Mouse (Mus musculus) lung, postnatal 36 days (tissue): ENCODE results near the gene Epb42.
"Not testable (repeated sequence)": the region's sequence is repeated elsewhere in the genome, so short reads cannot be mapped to it uniquely, and the experiment has no call there.

Experiments used
- DNase-seq: peaks from one replicate; pipeline ENCODE4 v3.0.0; 2022; ENCODE audit warnings: mixed read lengths

Epb42 gene

DNA sequence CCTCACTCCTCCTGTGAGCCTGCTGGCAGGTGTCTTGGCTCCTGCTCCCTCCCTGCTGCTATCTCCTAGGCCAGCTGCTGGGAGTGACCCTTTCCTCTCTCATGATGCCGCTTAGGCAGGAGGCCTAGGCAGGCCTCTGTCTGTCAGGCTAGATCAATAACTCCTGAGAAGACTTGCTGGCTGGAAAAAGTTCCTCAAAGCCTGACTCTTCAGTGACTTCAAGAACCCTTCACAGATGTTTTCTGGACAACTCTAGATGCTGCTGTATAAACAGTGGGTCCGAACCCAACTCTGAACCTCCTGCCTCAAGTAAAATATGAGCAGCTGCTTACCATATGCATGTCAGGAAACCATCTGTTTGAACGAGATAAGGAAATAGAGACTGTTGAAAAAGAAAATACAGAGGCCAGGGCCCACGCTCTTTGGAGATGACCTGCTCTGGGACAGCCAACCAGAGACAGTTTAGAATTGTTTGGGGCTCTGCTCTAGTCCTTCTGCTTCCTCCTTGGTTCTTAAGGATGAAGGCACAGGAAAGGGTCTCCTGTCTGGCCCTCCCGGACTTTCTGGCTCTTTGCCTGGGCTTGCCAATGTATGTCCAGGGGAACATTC, at the start of gene Epb42:
Epb42 (minus strand) TSS at position 340 of the 609 bp plus-strand sequence.
- no peak for DNase-seq

DNA sequence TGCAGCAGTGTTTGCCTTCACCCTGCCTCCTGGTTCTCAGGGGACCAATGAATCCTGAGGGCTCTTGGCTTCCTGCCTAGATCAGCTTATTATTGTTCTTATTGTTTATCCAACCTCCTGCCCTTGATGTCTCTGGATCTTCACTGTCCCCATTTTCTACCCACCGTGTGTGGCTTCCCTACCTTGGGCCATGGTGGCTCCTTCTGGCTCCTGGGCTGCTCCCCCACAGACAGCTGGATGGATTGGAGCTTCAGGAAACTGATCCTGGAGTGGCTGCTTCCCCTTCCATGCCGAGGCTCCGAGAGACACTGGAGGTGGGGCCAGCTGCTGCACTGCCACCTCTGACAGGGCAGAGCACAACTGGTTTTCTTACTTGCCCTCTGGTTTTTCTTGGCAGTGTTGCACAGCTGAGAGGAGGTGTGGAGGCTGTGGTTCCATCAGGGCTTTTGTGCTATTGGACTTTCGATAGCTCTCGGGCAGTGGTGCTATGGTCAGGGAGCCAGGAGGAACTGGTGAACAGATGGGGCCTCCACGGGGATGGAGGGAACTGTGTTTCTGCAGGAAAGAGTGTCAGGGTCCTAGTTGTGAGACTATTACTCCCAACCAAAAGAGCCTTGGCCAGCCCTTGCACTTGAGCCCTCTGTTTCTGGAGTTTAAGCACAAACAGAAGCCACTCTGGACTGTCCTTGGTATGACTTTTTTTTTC, 48.8 kb upstream of the Epb42 start, which contains the start of gene Tgm5:
Tgm5 (minus strand) TSS at position 362 of the 706 bp plus-strand sequence.
- no peak for DNase-seq

DNA sequence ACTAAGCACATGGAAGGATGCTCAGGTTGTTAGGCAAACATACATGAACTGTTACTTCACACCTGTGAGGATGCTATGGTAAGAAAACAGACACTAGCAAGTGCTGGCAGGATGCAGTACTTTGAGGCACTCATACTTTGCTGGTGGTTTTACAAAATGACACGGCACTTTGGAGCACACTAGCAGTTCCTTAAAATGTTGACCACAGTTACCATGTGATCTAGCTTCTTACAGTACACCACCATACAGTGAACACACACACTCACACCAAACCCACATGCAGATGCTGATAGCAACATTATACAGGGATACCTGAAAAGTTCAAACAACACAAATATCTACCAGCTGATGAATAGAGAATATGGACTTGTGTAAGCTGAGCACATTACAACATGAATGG, 45.8 kb upstream of the Epb42 start:
- no peak for DNase-seq

DNA sequence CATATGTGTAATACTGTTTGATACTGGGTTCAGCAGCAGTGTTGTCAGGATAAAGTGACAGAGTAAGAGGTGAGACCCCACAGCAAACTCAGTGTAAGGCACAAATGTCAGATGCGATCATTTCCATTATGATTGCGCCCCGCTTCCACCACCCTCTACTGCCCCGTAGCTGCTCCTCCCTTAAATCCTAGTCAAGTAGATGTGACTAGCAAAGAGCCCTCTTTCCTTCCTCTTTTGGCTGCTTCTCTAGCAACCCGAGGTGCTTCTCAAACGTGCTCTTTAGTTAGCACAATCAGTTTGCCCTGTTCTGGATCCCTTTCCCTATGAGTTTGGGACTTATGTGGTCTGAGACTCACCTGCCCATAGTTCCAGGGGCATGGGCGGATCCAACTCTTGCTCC, 37.9 kb upstream of the Epb42 start:
- DNase-seq = no peak

DNA sequence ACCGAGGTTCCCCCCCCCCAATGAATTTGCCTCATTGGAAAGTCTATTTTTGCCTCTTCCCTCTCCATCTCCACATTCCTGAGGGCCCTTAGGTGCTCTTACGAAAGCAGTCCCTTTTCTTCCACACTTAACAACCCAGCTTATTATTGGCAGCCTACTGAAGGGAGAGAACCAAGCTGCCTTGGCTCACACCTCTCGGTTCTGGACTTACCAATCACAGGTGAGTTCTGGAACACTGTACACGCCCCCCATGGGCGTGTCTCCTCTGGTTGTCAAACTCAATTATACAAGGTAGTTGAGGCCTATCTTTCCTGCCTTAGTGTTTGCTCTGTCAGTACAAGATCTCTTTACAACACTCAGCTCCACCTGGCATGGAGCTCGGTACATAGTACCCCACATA, 35.0 kb upstream of the Epb42 start:
- peak; percentile 92 for DNase-seq

DNA sequence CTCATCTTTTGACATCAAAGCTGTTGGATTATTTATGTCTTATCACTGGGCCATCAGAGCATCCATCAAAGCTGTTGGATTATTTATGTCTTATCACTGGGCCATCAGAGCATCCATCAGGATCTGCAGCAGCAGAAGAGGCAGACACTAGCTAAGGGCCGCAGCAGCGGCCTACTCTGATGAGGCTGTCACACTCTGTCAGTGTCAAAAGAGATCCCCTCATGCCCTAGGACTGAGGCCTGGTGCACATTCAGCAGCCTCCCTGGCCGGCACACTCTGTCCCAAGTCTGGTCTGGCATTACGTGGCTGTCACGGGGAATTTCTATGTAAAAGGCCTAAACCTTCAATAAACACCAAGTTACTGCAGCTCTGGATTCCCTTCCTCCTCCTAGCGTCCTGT, 32.6 kb upstream of the Epb42 start:
- no peak for DNase-seq

DNA sequence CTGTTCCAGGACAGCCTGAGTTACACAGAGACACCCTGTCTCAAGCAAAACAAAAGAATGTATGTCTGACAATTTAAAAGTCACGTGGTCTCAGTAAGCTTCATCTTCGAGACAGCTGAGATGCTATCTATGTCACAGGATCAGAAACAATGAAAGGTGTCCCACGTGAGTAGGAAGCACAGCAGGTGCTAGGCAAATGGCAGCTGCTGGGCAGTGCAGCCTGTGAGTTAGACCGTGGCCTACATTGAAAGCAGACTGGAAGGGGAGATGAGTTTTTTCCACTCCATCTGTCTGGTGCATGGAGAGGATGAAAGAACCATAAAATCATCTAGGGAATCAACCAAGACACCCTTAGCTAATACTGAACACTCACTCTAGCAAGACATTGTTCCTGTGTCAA, 30.2 kb upstream of the Epb42 start:
- no peak for DNase-seq

DNA sequence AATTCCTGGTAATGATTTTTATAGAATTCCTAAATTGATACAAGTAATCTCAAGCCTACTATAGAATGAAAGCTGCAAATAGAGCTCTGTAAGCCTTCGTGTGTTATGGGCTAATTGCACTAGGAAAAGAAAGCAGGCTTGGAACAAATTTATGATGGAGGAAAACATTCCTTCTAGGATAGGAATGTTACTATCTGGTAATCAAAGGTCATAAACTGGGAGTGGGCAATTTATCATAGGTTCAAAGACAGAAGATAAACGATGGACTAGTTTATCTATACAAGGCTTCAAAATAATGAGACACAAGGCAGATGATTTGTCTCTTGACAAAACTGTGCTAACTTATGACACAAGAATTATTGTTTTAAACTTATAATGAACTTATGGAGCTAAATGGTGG, 24.4 kb upstream of the Epb42 start:
- DNase-seq = no peak

DNA sequence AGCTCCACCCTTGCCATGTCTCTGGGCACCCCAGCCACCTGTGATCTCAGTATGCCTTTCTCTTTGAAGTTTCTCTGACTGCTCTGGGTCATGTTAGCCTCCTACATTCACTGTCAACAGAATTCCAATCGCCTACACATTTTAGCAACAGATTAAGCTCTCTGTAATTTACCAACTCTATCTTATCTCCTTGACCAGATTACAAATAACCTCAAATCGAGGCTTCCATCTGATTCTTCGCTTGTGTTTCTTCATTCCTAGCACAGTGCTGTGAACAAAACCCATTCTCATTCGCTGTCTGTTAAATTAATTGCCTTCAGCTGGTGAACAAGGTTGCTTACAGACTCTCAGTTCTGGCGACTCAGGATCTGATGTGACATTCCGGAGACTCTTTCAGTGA, 21.1 kb upstream of the Epb42 start:
- DNase-seq = no peak

DNA sequence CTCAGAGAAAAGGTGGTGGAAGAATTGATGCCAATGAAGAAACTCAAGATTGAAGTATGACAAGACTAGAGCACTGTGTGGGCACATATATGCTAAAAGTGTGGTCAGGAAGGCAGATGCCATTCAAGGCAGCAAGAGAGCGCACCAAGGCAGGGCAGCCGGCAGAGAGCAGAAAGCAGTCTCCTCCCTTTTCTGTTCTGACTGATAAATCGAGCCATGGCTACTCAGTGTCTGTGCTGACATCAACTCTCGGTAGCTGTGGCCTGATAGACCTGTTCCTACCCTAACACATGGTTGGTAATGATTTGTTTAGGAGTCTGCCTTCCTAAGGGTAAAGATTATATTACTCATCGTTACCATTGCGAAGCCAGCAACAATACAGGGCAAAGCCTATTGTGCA, 19.0 kb upstream of the Epb42 start:
- no peak for DNase-seq

DNA sequence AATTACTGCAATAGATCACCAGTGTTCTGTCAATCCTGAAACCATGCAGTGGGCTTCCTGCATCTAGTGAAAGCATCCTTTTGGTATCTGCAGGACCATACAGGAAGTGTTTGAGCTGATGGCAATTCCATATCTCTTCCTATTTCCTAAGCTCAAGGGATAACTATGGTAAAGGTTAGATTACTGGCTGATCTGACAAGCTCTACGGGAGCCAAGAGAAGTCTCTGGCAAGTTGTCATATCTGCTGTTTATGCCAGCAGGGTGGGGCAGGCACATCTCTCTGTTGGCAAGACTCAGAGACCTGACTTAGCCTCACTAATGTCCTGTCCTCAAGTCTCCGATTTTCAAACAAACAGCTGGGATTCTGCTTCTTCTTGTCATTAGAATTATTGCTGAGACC, 17.2 kb upstream of the Epb42 start:
- no peak for DNase-seq

DNA sequence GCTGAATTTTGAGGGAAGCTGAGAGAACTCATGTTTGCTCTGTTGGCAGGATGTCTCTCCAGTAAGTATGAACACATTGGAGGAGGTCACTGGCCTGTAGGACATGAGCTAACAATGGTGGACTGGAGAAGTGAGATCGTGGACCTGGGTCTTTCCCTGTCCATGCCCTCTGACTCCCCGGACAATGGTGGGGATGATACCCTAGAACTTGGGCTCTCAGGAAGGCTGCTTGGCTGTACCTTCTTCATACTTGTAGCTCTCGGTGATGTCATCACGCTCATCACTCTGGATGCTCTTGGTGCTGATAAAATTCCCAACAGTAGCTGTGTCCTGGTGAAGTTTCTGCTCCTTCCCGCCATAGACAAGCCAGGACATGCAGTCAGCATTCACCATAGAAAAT, 15.3 kb upstream of the Epb42 start:
- DNase-seq = no peak

DNA sequence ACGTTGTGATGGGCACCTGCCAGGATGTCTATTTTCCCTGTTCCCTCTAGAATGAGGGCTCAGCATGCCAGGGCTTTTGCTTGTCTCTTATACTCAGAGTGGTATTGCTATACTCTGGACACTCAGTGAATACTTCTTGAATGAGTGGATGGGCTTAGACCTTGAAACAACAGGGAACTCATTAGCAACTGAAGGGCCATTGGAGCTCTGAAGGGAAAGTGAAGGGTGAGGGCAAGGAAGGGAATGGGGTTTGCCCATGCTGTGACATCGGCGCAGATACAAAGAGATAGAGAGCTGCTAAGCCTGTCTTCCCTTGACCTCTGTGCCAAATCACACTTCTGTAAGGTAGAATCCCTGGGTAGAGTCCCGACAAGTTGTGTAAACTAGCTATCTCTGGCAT, 8.8 kb upstream of the Epb42 start:
- no peak for DNase-seq

DNA sequence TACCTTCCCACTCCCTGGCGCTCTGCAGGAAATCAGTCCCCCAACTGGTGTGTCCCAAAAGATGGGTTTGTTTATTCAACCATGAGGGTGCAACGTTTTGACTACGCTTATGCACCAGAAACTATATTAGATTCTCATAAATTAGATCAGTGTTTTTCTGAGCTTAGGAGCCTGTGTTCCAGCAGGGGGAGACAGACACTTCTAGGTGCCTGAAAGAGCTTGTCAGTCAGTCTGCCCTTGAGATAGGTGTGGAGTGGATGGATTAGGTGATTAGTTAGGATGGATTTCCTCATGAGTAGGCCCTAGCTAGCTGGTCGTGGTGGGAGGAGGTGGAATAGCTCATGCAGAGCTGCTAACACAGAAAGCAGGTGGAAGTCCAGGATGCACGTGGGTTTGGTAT, 4.2 kb upstream of the Epb42 start:
- peak; percentile 73 for DNase-seq

DNA sequence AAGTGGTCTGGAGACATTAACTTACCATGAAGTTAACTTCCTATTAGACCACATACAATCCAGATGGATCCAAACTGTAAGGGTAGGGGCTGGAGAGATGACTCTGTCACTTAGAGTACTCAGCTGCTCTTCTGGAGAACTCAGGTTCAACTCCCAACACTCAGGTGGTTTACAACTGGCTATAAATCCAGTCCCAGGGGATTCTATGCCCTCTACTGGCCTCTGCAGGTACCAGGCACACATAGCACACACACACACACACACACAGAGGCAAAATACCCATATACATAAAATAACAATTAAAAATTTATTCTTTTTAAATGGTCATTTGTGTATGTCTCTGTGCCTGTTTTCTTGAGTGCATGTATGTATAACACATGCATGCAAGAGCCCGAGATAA, 2.5 kb upstream of the Epb42 start:
- DNase-seq = no peak

DNA sequence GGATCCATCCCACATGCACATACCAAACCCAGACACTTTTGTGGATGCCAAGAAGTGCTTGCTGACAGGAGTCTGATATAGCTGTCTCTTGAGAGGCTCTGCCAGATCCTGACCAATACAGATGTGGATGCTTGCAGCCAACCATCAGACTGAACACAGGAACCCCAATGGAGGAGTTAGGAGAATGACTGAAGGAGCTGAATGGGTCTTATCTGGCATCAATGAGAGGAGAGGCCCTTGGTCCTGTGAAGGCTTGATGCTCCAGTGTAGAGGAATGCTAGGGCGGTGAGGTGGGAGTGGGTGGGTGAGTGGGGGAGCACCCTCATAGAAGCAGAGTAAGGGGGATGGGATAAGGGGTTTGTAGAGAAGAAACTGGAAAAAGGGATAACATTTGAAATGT, 2.0 kb upstream of the Epb42 start:
- not testable (repeated sequence) for DNase-seq

DNA sequence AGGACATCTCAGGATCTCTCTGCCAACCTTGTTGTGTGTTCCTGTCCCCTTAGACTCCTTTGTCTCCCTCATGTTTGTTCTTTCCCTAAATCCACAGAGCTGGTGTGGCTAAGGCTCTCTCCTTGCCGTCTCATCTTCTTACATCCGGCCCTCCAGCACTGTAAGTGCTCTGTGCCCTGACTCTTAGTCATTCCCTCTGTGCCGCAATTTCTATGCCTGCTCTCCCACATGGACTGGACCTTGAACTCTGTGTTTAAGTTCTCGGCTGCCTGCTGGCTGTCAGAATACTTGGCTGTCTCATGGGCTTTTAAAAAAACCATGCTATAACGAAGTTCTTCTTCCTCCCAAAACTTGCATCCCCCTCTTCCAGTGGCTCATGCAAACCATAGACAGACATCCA, 14.0 kb downstream of the Epb42 start:
- DNase-seq = no peak

DNA sequence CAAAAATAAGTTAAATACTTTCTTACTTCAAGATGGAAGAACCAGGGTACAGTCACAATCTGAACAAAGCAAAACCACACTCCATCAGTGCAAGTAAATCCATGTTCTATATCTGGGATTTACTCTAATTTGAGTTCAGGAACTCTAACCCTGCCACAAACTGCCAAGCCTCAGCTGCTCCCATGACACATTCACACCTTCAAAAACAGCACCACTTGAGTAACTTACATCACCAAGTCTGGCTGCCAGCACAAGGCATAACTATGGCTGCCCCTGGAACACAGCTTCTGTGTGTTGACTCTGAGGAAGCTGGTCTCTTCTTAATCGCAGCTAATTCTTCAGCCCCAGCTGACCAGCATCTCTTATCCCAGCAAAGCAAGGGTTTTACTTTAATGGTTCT, 19.7 kb downstream of the Epb42 start:
- no peak for DNase-seq

DNA sequence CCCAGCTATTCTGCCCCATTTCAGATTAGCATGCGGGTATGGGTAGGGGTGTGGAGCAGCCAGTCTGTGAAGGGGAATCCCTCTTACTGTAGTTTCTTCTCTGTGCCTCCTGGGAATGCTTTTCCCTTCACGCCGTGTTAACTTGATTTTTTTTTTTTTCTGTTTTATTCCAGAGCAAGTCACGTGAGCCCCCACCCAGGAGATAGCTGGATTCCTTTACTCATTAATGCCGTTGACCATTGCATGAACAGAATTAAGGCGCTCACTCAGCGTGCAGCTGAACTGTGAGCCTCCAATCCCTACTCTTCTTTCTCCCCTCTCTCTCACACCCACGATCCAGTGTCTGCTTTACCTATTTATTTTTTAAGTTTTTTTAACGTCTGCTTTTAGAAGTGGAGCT, 20.6 kb downstream of the Epb42 start:
- no peak for DNase-seq

DNA sequence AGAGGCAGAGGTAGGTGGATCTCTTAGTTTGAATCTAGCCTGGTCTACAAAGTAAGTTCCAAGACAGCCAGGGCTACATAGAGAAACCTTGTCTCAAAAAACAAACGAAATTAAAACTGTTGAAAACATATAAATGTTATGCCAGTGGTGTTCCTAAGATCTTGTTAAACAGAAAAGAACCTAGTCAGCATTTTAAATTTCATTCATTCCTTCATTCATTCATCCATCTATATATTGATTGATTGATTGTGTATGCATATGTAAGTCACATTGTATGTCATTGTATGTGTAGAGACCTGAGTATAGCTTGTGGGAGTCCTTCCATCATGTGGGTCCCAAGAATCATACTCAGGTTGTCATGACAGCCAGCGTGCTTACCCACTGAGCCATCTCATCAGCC, 21.4 kb downstream of the Epb42 start:
- no peak for DNase-seq

DNA sequence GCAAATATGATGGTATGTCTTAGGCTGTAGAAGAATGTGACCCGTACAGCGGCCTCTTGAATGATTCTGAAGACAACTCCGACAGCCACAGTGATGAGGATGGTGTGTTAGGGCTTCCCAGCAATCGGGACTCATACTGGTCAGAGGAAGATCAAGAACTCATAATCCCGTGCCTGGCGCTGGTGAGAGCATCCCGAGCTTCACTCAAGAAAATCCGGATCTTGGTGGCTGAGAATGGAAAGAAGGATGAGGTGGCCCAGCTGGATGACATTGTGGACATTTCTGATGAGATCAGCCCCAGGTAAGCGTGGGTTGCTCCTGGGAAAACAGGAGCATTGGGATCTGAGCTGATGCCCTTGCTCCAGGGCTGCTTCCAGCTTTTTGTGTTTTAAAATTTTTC, 24.2 kb downstream of the Epb42 start:
- DNase-seq = no peak

DNA sequence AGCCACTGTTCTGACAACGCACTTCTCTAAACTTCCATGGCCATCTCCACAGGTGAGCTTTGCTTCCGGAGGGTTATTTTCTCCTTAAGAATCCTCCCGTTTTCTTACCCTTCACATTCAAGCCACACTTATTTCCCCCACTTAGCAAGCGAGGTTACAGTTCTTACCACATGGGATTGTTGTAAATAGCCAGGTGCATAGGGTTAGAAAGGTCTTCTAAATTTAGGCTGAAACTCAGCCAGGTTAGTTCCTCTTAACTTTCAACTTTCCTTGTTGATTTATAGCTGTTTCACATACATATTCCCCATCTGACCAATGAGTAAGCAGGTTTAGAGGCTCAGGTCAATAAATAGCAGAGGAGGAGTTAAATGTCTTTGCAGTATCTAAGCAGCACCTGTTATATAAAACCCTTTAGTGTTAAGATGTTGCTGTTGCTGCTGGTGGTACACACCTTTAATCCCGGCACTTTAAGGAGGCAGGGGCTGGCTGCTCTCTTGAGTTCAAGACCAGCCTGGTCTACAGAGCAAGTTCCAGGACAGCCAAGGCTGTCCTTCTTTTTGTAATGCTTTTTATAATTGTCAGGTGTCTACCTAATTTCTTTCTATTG, 27.7 kb downstream of the Epb42 start:
- DNase-seq = no peak

DNA sequence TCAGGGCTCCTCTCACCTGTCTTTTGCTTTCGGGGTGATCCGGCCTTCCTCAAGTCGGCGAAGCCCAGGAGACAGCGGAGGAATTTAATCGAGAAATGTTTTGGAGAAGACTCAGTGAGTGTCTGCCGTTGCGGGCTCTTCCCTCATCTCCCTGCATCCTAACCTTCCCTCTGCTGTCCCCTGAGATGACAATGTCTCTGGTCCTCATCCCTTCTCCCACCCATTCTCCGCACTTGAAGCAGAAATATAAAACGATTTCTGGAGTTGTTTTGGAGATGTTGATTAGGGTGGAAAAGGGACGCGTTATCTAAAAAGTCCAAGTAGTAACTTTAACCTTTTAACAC, 28.2 kb downstream of the Epb42 start:
- no peak for DNase-seq

DNA sequence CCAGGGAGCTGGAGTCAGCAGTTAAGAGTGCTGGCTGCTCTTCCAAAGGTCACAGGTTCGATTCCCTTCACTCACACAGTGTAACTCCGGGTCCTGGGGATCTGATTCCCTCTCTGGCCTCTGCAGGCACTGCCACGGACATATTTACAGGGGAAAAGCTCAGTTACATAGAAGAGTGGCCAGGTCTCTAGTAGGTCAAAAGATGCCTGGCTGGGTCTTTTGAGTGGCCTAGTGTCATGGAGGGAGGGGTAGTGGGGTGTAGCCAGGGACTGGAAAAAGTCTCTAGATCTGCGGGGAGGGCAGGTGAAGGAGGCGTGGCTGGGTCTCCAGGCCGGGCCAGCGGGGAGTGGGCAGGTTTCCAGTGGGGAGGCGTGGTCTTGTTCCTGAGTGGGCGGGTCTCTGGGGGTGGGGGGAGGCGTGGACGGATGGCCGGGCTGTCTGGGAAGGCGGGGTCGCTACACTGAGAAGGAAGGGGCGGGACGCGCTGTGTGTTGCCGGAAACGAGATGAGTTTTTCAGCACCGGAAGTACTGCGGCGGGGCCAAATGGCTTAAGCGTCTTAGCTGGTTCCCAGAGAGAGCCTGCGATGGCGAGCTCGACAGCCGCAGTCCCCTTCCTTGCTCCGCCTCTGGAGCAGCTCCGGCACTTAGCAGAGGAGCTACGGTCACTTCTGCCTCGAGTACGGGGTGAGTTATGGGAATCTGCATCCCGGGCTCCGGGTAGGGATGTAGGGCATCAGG, 28.8 kb downstream of the Epb42 start, which contains the start of gene Ccndbp1:
Ccndbp1 (plus strand) TSS at position 479 of the 739 bp plus-strand sequence.
- peak; percentile 97 for DNase-seq
